Mouse (Mus musculus) myocyte (in vitro differentiated cells): ENCODE data around the gene Tarbp1.

ENCODE experiments used
- E2F4 ChIP-seq: IDR thresholded peaks from one replicate; pipeline ENCODE4 v1.6.1; 2011; ENCODE audit warnings: mild to moderate bottlenecking, control low read depth, moderate library complexity; ENCODE audit not compliant: insufficient read depth
- MAX ChIP-seq: IDR thresholded peaks from one replicate; pipeline ENCODE4 v1.6.1; 2011; ENCODE audit warnings: low read depth, mild to moderate bottlenecking, control low read depth
- REST ChIP-seq: IDR thresholded peaks from one replicate; pipeline ENCODE4 v1.6.1; 2011; ENCODE audit warnings: mild to moderate bottlenecking, control low read depth, moderate library complexity; ENCODE audit not compliant: insufficient read depth, insufficient read length

- TF ChIP-seq E2F4 (no peak), MAX (no peak), REST (no peak)
Observed at GRCm38 (mm10) chr8:126497541-126498428, 22.9 kb upstream of the Tarbp1 start.
